Mouse (Mus musculus): ENCODE data around the gene Fbxo34.
"Not testable (repeated sequence)": the region's sequence is repeated elsewhere in the genome, so short reads cannot be mapped to it uniquely, and the experiment has no call there.

DNA sequence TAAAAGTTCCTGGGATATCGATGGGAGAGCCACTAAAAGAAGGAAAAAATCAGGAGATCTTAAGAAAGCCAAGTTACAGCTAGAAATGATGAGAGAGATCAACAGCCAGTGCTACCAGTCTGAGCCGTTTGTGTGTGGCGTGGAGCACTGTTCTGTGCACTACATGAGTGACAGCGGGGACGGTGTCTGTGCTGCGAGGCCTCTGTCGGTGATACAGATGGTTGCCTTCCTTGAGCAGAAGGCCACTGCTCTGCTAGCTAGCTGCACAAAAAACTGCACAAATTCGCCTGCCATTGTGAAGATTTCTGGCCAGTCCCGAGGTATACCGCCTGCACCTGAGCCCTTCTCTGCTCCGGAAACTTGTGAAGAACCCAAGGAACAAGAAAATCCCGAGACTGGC, 79.4 kb downstream of the Fbxo34 start:
- not testable (repeated sequence) for TF ChIP-seq CTCF, EP300 (IDR thresholded peaks at IDR 0.05)

Data from lung, postnatal 0 days (tissue).